Mouse (Mus musculus) C2C12 (cell line): ENCODE measurements around the gene Hoxa4.

Source experiments
- CEBPB ChIP-seq: IDR thresholded peaks from one replicate; pipeline ENCODE4 v1.6.1; 2011; ENCODE audit warnings: low read depth, mild to moderate bottlenecking, control low read depth, moderate library complexity
- CTCF ChIP-seq: IDR thresholded peaks from one replicate; pipeline ENCODE4 v1.5.1; 2011; ENCODE audit not compliant: control insufficient read depth, insufficient read depth, insufficient read length
- MAX ChIP-seq: IDR thresholded peaks from one replicate; pipeline ENCODE4 v1.6.1; 2011; ENCODE audit warnings: mild to moderate bottlenecking, control low read depth
- MYOD1 ChIP-seq: IDR thresholded peaks from one replicate; pipeline ENCODE4 v1.6.1; 2011; ENCODE audit warnings: low read depth; ENCODE audit not compliant: control insufficient read depth, insufficient read length
- USF1 ChIP-seq: IDR thresholded peaks from one replicate; pipeline ENCODE4 v1.6.1; 2011; ENCODE audit warnings: low read depth, mild to moderate bottlenecking, control low read depth, moderate library complexity

- TF ChIP-seq MYOD1 (no peak), CTCF (no peak), MAX (no peak), CEBPB (no peak), USF1 (peak; percentile 88)
These were observed 21.8 kb upstream of the Hoxa4 start, which contains the start of the genes Hoxa3 and Gm28308 for GRCm38 (mm10) chr6:52213119-52213986.
